Mouse (Mus musculus) embryonic stem cell, embryonic (primary cell): ENCODE measurements around the gene Col1a2.

Experiments
- CTCF ChIA-PET, 4 experiments: fragments of 300-600 bp in 2 of 4; fragments of 350-600 bp in 2 of 4; sonication (Branson Sonifier 250); formaldehyde crosslinking; loops; one replicate each; lab custom pipeline; 2022; ENCODE audit warnings: inconsistent platforms in 2 of 4; lab: Charles Lee
- POLR2A ChIA-PET, 4 experiments: fragments of 300-600 bp in 2 of 4; fragments of 350-600 bp in 2 of 4; sonication (Branson Sonifier 250); formaldehyde crosslinking; loops; one replicate each; lab custom pipeline; 2022; ENCODE audit warnings: antibody characterized with exemption in 4 of 4, inconsistent platforms in 1 of 4; lab: Charles Lee

Gene Col1a2

DNA sequence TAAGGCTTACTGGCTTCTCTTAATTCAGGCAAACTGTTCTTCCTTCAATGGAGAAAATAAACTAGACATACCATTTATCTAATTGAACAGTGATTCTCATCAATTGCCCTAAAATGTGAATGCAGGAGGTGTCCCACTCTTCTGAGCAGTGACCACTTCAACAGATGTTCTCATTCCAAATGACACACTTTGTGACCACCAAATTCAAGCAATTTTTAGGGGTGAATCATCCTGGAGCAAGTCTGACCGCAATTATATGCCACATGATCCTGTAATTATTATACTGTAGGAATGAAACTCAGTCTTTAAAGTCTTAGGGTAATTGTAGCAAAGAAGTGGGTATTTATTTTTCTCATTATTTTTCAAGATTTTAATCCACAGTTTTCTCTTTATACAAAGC, 2.7 kb downstream of the Col1a2 start:
- ChIA-PET CTCF (no interaction called here), POLR2A (no interaction called here)

DNA sequence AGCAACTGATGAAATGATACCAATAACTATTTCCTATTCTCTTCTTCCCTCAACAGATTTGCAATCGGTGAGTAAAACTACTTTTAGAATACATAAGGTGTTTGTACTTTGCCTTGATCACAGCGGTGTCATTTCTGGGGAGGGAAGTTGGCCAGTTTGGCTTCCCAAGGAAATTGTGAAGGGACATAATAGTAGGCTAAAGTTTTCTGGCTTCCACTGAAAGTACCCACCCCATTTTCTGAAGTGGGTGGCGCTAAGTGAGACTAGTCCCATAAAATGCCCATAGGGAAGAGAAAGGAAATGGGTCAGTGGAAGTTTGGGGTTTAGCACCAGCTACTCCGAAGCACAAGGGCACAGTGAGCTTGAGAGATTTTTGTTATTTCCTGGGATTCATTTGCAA, 3.7 kb downstream of the Col1a2 start:
- ChIA-PET CTCF (no interaction called here), POLR2A (no interaction called here)

DNA sequence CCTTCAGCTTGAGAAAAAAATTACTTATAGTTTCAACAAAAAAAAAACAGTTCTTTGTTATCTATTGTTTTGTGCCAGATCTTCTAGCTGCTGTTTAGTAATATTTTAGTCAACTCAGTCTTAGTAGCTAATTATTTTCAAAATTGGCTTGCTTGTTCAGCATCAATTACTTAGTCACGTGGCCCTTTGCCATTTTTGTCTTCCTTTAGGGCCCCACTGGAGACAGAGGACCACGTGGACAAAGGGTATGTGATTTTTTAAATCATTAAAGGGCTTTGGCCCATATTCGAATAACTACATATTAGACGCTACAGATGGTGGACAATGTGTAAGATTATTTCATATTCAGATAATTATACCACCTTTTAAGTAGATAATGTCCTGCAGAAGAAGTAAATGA, 4.8 kb downstream of the Col1a2 start:
- POLR2A ChIA-PET: no interaction called here
- CTCF ChIA-PET: interaction anchor here in 1 of 4 experiments (0.7 kb wide), 1 partner anchor 95 kb away, joined by 3 read pairs; no protein-coding TSS in a partner anchor

DNA sequence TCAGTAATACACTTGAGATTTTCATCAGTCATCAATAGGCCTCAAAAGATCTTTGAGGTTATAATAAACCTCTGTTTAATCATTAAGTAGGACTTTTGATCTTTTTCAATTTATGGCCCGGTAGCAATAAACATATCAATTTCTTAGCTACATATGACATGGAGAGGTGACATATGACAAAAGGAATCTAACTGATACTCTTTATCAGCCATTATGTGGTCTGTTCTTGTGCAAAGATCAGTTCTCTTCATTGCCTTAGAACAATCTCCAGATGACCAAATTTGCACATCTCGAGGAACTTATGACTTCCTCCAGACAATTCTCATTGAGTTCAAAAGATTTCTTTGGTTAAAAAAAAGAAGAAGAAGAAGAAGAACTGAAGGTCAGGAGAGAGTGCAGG, 10.1 kb downstream of the Col1a2 start:
- ChIA-PET CTCF (interaction anchor here in 1 of 4 experiments (0.5 kb wide), 1 partner anchor 59 kb away, joined by 3 read pairs; no protein-coding TSS in a partner anchor), POLR2A (no interaction called here)

DNA sequence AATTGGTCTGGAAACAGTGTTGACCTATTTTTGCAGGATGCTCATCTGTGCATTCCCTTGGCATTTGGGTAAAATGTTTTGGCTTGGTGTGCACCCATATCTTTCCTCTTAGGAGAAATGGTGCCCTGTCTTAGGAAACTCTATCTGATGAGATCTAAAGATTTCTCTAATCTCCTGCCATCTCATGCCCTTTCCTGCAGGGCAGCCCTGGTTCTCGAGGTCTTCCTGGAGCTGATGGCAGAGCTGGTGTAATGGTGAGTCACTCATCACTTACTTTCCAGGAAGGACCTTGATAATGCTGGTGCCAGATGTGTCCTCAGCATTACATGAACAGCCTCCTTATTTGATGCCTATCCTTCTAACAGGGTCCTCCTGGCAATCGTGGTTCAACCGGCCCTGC, 16.4 kb downstream of the Col1a2 start:
- CTCF ChIA-PET: no interaction called here
- POLR2A ChIA-PET: no interaction called here

DNA sequence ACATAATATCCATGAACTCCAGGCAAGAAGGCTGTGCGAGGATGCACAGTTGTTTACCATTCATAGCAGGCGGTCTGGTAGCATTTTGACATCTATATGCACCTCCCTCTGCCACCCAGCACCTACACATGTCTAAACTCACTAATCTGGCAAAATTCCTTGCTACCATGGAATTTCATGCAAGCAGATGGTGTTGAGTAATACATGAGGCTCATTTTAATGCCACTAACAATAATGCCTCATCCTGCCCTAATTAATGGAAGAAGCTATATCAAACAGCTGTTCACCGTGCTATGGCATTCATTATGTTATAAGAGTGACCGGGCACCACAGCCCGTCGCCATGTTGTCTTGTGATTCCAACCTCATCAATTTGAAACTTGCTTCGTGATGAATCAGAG, 23.8 kb downstream of the Col1a2 start:
- POLR2A ChIA-PET: no interaction called here

DNA sequence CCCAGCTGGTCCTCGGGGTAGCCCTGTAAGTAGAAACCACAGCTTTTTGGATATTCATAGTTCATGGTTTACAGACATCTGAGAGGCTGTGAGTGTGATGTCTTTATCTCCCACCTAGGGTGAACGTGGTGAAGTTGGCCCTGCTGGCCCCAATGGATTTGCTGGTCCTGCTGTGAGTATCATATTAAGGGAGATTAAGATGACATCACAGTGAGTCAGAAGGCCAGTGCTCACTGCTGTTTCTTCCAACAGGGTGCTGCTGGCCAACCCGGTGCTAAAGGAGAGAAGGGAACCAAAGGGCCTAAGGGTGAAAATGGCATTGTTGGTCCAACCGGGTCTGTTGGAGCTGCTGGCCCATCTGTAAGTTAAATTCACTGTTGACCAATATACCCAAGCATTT, 26.4 kb downstream of the Col1a2 start:
- POLR2A ChIA-PET: no interaction called here

More for the DNA sequence above, 23.8 kb downstream of the Col1a2 start:
- CTCF ChIA-PET: interaction anchor here in 1 of 4 experiments (0.6 kb wide), 1 partner anchor 551 kb away, joined by 3 read pairs; no protein-coding TSS in a partner anchor

DNA sequence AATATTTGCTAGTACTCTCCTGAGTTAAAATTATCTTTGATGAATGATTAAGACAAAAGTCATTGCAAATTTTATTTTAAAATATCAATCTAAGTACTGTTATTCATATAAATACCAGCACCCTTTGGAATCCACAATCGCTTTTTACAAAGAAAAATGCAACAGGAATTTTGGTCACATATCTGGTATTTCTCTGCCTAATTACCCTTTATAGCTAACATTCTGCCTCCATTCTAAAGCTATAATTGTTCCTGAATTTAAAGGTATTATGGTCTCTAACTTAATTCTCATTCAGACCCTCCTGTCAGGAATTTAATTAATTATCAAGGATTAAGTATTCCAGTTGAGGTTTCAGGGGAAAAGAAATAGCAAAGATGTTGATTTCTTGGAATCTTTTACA, 28.3 kb downstream of the Col1a2 start:
- CTCF ChIA-PET: no interaction called here
- POLR2A ChIA-PET: no interaction called here

More for the DNA sequence above, 26.4 kb downstream of the Col1a2 start:
- CTCF ChIA-PET: no interaction called here

DNA sequence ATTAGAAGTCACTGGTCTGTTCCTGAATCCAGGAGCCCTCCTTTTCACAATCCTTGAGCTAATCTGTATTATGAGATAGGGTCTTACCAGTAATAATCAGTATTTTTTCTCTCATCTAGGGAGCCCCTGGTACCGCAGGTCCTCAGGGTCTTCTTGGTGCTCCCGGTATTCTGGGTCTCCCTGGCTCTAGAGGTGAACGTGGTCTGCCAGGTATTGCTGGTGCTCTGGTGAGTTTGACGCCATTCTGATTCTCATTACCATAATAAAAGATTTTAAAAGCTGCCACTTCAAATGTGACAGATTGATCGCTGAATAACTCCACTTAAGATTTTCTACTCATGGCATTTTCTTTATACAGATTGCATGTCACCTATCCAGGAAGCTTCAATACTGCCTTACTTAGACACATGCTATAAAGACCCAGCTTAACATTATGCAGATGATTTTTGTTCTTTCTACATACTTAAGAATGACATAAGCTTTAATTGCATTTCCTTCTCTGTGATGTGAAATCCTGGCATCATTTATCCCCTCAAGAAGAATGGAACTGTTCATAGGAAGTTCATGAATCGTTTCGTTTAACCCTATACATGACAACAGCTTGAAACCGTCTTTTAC, 30.0 kb downstream of the Col1a2 start:
- CTCF ChIA-PET: interaction anchor here in 1 of 4 experiments (1.3 kb wide), 1 partner anchor 10 kb away, joined by 3 read pairs; no protein-coding TSS in a partner anchor
- POLR2A ChIA-PET: no interaction called here

DNA sequence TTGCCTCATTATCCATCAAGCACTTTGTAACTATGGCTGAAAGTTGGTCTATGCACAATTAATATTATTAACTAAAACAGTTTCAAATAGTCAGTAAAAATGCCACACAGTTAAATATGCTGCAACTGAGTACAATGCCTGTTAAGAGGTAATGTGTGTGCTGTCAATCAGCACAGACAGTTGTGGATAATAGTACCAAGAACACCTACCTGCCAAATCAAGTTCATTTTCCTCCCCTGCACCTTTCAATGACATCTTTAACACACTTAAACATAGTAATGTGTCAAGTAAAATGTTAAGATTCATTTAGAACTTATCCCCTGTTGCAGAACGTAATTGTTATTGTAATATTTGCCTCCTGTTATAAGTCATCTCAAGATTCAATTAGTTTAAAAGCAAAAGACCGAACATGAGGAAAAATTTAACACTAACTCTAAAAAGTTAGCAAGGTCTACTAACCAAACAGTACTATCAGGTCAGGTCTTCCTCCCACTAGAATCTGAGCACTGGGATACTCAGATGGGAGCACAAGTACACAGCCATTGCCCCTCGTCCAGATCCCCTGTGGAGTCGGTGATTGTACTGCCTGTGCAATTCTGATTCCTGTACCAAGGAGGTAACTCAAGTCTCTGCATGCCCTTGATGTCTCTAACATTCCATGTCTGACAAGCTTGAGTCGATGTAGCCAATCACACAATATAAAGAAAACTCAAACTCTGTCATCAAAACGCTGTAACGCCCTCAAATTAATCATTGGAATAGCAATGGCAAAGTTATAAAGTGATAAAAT, 37.5 kb downstream of the Col1a2 start:
- POLR2A ChIA-PET: no interaction called here
- CTCF ChIA-PET: no interaction called here

DNA sequence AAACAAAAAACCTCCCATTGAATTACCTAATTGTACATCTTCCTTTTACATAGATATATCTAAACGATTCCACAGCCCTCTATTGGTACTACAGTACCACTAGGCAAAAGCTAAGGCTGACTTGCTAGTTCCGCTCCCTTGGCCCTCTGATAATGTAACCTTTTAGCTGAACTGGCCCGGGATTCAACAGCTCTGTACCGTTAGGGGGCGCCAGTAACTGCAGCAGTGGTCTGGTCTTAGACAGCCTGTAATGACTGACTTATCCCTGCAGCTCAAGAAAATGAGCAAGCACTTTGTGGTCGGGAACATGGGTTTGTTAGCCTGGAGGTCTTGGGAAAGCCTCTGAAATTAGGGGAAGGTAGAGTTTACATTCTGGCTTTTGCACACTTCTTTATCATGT, 39.9 kb downstream of the Col1a2 start:
- POLR2A ChIA-PET: no interaction called here
- CTCF ChIA-PET: interaction anchor here (0.5 to 1.1 kb wide), 15 partner anchors 10 to 857 kb away, joined by 3 to 6 read pairs (median 3); no protein-coding TSS in a partner anchor

DNA sequence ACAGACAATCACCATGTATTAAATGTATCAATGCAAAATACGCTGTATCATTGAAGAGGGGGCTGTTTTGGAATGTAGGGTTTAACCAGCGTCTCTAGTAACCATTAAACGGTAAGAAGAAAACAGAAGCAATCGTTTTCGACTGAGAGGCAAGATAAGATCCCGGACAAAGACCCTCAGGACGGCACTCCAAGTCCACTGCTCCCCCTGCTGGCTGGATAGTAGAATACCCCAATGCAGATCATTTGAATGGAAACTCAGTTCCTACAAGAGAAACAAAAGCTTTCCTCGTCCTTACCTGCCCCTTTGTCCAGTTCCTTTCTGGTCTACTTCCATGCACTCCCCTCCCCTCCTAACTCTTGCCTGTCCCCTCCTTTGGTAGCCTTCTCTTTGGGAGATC, 41.1 kb downstream of the Col1a2 start:
- ChIA-PET CTCF (interaction anchor here (0.6 to 1.5 kb wide), 15 partner anchors 9 to 878 kb away, joined by 3 to 8 read pairs (median 3); no protein-coding TSS in a partner anchor), POLR2A (no interaction called here)

DNA sequence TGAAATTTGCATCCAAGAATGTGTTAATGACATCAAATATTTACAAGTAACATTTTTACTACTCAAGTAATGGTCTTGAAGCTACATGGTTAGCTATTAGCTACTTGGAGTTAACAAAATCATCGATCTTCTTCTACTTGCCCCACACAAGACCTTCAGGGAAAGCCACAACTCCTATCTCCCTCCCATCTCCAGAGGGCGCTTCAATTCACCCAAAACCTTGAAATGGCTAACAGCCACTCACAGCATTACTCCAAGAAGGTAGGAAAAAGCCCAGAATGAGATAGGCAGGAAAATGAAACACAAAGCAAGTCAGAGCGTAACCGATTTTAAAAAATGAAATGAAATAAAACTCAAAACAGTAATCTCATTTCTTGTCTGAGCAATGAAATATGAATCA, 44.3 kb downstream of the Col1a2 start:
- ChIA-PET CTCF (interaction anchor here in 2 of 4 experiments (0.6 to 0.8 kb wide), 4 partner anchors 43 to 652 kb away, joined by 3 to 4 read pairs (median 4); no protein-coding TSS in a partner anchor), POLR2A (no interaction called here)

DNA sequence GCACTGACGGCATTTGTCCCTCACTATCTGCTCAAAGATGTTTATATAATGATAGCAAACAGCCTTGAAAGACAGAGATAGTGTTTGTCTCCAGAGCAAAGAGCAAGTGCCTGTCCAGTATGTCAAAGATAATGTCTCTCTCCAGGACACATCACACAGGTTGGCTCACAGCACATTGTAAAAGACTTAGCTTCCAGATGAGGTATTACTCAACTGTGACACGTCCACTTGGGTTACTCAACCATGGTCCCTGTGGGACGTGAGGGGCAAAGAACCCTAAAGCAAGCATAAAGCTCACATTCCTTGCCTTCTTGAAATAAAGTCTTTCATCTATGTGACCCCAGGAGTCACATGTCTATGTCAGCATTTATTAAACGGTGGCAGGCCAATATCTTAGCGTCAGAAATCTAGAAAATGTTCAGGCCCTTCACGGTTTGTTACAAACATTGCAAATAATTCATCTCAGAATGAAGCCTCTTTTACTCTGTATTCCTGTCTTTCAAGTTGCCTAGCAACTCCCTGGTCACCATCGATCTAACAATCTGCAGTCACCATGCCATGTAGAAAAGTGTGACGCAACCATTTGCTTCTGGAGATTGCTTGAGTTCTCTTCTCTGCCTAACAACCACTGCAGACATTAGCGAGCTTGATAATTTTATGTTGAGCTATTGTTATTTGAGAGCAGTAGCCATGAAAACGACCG, 45.4 kb downstream of the Col1a2 start:
- POLR2A ChIA-PET: interaction anchor here in 1 of 4 experiments (1.0 to 1.6 kb wide), 2 partner anchors 18 to 56 kb away, joined by 3 to 5 read pairs; no protein-coding TSS in a partner anchor

DNA sequence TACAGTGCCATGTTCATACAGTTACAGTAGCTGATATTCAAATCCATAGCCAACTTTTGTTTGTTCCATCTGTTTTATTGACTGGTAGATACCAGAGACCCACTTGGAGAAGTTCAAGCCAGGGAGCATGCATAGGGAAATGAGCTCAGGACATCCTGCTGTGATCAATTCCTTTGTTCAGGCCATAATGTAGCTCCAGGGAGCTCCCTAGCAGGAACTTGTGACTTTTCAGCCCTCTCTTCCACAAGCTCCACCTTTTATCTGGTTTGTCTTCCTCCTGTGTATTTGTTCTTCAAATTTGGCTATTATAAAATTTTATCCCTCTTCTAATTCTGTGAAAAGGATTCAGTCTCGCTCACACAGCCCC, 45.9 kb downstream of the Col1a2 start:
- CTCF ChIA-PET: interaction anchor here in 2 of 4 experiments (0.7 to 1.0 kb wide), 4 partner anchors 10 to 851 kb away, joined by 3 to 4 read pairs (median 3); no protein-coding TSS in a partner anchor
- POLR2A ChIA-PET: interaction anchor here in 1 of 4 experiments (0.6 to 1.6 kb wide), 3 partner anchors 18 to 339 kb away, joined by 3 to 5 read pairs (median 4); no protein-coding TSS in a partner anchor

More for the DNA sequence above, 45.4 kb downstream of the Col1a2 start:
- CTCF ChIA-PET: interaction anchor here in 2 of 4 experiments (0.7 to 1.0 kb wide), 4 partner anchors 10 to 852 kb away, joined by 3 to 4 read pairs (median 3); no protein-coding TSS in a partner anchor

DNA sequence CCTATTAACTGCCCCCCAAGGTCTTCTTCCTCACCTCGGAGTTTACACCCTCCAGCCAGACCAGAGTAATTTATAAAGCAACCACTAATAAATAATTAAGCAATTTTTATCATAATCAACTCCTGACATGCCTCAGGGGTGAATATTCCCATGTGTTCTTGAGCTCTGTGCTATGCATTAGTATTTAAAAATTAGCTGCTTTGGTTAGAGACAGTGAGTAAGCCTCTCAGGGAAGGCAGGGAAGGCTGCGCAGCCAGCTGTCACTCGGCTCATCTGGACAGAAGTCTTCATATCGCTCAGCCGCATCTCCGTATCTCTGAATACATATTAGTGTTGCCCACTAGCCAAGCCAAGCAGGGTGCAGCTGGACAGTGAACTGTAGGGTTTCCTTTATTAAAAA, 50.8 kb downstream of the Col1a2 start:
- POLR2A ChIA-PET: no interaction called here
- CTCF ChIA-PET: no interaction called here

DNA sequence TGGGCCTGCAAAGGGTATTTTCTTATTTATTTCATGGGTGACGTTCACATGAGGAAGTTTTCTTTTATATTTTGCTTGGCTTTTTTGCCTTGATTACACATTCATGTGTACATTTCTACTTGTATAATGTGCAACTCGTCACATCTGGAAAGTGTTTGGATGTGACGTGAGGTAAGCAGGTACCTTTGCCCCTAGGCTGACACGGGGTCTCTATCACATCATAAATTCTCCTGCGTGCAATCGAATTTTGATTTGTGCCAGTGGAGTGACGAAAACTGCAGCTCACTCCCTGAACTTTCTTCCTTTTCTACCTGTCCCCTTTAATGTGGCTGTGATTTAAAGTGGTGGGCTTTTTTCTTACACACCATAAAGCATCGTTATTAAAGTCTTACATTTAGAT, 52.5 kb downstream of the Col1a2 start:
- ChIA-PET CTCF (interaction anchor here in 1 of 4 experiments (0.6 kb wide), 1 partner anchor 791 kb away, joined by 3 read pairs; no protein-coding TSS in a partner anchor), POLR2A (interaction anchor here in 1 of 4 experiments (0.8 kb wide), 1 partner anchor 741 kb away, joined by 3 read pairs; no protein-coding TSS in a partner anchor)

DNA sequence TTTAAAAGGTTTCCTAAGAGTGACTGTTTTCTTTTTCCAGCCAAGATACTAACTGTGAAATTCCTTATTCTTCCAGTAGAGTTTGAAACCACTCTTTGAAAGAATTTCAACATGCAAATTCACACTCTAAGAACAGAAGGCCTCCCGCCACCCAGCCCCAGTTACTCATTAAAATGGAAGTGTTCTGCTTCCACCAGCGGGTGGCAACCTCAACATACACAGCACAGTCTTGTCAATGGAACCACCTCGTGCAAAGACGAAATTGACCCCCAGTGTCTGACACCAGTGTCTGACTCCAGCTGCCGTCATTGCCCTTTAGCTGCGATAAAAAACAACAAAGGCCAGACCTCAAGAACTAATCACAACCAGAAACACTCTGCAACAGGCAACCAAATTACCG, 53.1 kb downstream of the Col1a2 start:
- CTCF ChIA-PET: interaction anchor here in 2 of 4 experiments (0.6 kb wide), 2 partner anchors 49 to 791 kb away, joined by 3 to 4 read pairs; no protein-coding TSS in a partner anchor
- POLR2A ChIA-PET: interaction anchor here in 1 of 4 experiments (0.8 kb wide), 1 partner anchor 740 kb away, joined by 3 read pairs; no protein-coding TSS in a partner anchor

DNA sequence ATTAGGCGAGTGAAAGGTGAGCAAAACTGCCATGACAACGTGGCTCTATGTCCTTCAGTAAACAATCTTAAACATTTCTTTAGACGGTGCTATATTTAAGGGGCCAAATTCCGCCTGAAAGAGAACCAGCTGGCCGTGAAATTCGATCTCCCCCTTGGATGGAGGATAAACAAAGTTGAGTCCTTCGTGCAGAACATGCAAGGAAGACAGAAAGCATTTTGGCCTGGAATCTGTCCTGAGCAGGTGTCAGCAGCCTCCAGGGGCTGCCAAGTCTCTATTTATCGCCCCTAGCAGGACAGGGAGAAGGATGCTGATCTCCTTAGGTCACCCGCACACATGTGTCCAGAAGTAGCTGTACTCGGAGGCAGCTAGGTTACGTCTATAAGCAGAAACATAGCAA, 56.5 kb downstream of the Col1a2 start:
- ChIA-PET POLR2A (interaction anchor here in 1 of 4 experiments (0.9 kb wide), 1 partner anchor 9 kb away, joined by 3 read pairs; no protein-coding TSS in a partner anchor), CTCF (interaction anchor here in 1 of 4 experiments (1.0 kb wide), 1 partner anchor 15 kb away, joined by 3 read pairs; no protein-coding TSS in a partner anchor)
